Mouse (Mus musculus) heart, adult 2 months (tissue): ENCODE results near the gene G430095P16Rik. TPM values are rescaled to one million over a fixed set of nuclear protein-coding genes. Genes with fewer than 3 reads are reported as not detected.

Experiments
- DNase-seq, 2 experiments: peaks; one replicate each; pipeline ENCODE4 v3.0.0; 2021
- H3K27ac ChIP-seq: fragments of 200-600 bp; 2 replicates; pipeline ENCODE4 v1.8.1; 2022
- H3K27me3 ChIP-seq: fragments of 200-500 bp; 2 replicates; pipeline ENCODE4 v1.6.1; 2012; ENCODE audit warnings: mild to moderate bottlenecking, low read length, inconsistent platforms, mixed read lengths; ENCODE audit not compliant: control insufficient read depth, insufficient read depth
- H3K36me3 ChIP-seq: fragments of 200-500 bp; 2 replicates; pipeline ENCODE4 v1.6.1; 2012; ENCODE audit warnings: low read length, inconsistent platforms; ENCODE audit not compliant: control insufficient read depth, insufficient read depth
- H3K4me1 ChIP-seq: fragments of 200-500 bp; 2 replicates; pipeline ENCODE4 v1.6.1; 2011; ENCODE audit warnings: low read length; ENCODE audit not compliant: control insufficient read depth, insufficient read depth
- H3K4me3 ChIP-seq: fragments of 200-600 bp; 2 replicates; pipeline ENCODE4 v1.8.1; 2022
- H3K79me2 ChIP-seq: fragments of 200-500 bp; replicated peaks from 2 replicates; pipeline ENCODE4 v1.6.1; 2012; ENCODE audit warnings: mild to moderate bottlenecking, inconsistent platforms, low read length, moderate library complexity, mixed read lengths; ENCODE audit not compliant: control insufficient read depth, insufficient read depth
- H3K9ac ChIP-seq: fragments of 200-500 bp; 2 replicates; pipeline ENCODE4 v1.6.1; 2012; ENCODE audit warnings: low read depth, mild to moderate bottlenecking, control low read depth, inconsistent platforms, low read length, mixed read lengths
- CTCF ChIP-seq: fragments of 200-600 bp; IDR thresholded peaks from 2 replicates; pipeline ENCODE4 v1.8.1; 2022; ENCODE audit warnings: antibody characterized with exemption, mild to moderate bottlenecking, moderate library complexity
- EP300 ChIP-seq: fragments of 200-500 bp; IDR thresholded peaks from 2 replicates; pipeline ENCODE4 v1.6.1; 2011; ENCODE audit warnings: low read depth, low read length, control low read depth; ENCODE audit not compliant: insufficient read depth
- POLR2A ChIP-seq: fragments of 200-500 bp; IDR thresholded peaks from 2 replicates; pipeline ENCODE4 v1.6.1; 2011; ENCODE audit warnings: mild to moderate bottlenecking, low read depth, low read length, control low read depth; ENCODE audit not compliant: insufficient read depth
- WGBS: fragments of 180-500 bp; shearing (Covaris S2); methylation state at CpG from one replicate; pipeline ENCODE4 v1.1.7; 2018; 5-methylcytosine and 5-hydroxymethylcytosine counted together
- intact Hi-C: fragments of 180-260 bp; cut with DNase I; formaldehyde crosslinking; loops from one replicate; pipeline ENCODE4 v1.15.1; 2025
- long read RNA-seq: library from polyadenylated mRNA; stranded (forward); transcript quantifications from one replicate; pipeline ENCODE4 v2.0.0, GENCODE M21; 2021
- polyA plus RNA-seq: library from polyadenylated mRNA; depleted of rRNA; stranded (reverse); fragments of >200 nt; gene quantifications from 2 replicates; pipeline ENCODE4 v1.2.3, GENCODE M21; 2012; rRNA removed
- total RNA-seq, 2 experiments: library from RNA; stranded (reverse); gene quantifications; 2 replicates each; pipeline ENCODE4 v1.2.3; 2021

The G430095P16Rik gene
- total RNA-seq (under 1 TPM in 1 of 2 experiments, not detected in 1; 0.55 TPM), polyA plus RNA-seq (0.70 TPM in 1 of 2 replicates, not detected in the other)
- long read RNA-seq, result 0 reads

GRCm38 (mm10) chr8:84722850-84723570 is at the start of gene G430095P16Rik:
G430095P16Rik (plus strand) TSS chr8:84723007.
- no peaks in the 10 kb centered on the region for H3K27me3 ChIP-seq
- peak within 1 kb of the TSS; percentile 41 for H3K9ac ChIP-seq
- no peak within 1 kb of the TSS for H3K4me3 ChIP-seq
- intact Hi-C loops, result no loop called here
- H3K36me3 ChIP-seq, result peaks cover 18% of the 10 kb centered on the region
- H3K4me1 ChIP-seq, result peaks cover 42% of the 10 kb centered on the region
- WGBS, result 5% methylated on average over 10 of the region's 10 CpGs
- peak within 1 kb of the TSS; percentile 62 for H3K27ac ChIP-seq
- TF ChIP-seq POLR2A (no peak), EP300 (peak; percentile 38; the same call in 1 of the 2 replicates), CTCF (peak; percentile 51)
- H3K79me2 ChIP-seq, result no peaks in the 10 kb centered on the region
- DNase-seq, result peak; percentile 85 to 90

GRCm38 (mm10) chr8:84677305-84677704 is 45.5 kb upstream of the G430095P16Rik start:
- DNase-seq, result no peak
- no peak overlapping the region for H3K27ac ChIP-seq
- H3K4me1 ChIP-seq, result no peaks in the 10 kb centered on the region
- no peaks in the 10 kb centered on the region for H3K36me3 ChIP-seq
- no peaks in the 10 kb centered on the region for H3K27me3 ChIP-seq
- H3K4me3 ChIP-seq, result no peak overlapping the region
- 90% methylated on average over 5 of the region's 5 CpGs for WGBS
- intact Hi-C loops, result no loop called here
- H3K79me2 ChIP-seq, result peaks cover 7% of the 10 kb centered on the region
- TF ChIP-seq POLR2A, result no peak
- H3K9ac ChIP-seq, result no peak overlapping the region

DNA sequence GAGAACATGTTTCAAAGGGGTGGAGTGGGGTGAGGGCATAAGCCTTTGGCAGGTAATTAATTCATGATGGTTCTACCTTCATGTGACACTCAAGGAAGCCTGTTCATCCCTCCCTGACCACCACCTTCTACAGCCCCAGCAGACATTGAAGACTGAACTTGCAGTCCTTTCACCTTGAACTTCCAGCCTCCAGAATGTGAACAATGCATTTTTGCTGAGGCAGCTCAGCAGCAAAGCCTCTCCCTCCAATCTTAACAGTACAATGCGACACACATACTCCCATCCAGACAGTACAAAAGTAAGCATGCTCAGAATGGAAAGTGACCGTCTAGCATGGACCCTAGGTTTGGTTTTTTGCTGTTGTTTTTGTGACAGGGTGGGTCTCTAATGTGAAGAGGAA is 41.3 kb upstream of the G430095P16Rik start:
- H3K9ac ChIP-seq, result no peak overlapping the region
- H3K27me3 ChIP-seq, result no peaks in the 10 kb centered on the region
- H3K27ac ChIP-seq, result no peak overlapping the region
- WGBS, result 63% methylated on average over 2 of the region's 2 CpGs
- intact Hi-C loops, result no loop called here
- peaks cover 9% of the 10 kb centered on the region for H3K79me2 ChIP-seq
- no peaks in the 10 kb centered on the region for H3K36me3 ChIP-seq
- TF ChIP-seq EP300 (no peak), CTCF (no peak)
- H3K4me1 ChIP-seq, result peaks cover 2% of the 10 kb centered on the region; the same call in 1 of the 2 replicates
- H3K4me3 ChIP-seq, result no peak overlapping the region
- DNase-seq, result no peak

DNA sequence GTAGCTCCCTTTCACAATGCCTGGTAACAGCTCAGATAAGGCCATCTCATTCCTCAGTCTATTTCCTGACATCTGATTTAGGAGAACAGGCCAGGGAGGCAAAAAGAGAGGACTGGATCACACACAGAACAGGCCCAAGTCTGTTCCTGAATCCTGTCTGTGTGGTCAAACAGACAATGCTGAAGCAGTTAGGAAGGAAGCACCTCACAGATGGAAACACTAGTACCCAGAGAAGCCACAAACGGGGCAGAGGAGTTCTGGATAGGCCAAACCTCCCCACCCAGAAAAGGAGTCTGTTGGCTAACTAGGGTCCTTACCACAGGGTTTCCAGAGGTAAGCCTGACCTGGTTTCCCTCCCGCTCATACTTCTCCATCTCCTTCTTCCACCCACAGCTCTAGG is 40.5 kb upstream of the G430095P16Rik start:
- Histone ChIP-seq H3K79me2 (peaks cover 9% of the 10 kb centered on the region), H3K4me1 (peaks cover 2% of the 10 kb centered on the region; the same call in 1 of the 2 replicates), H3K27me3 (no peaks in the 10 kb centered on the region), H3K4me3 (no peak overlapping the region), H3K9ac (no peak overlapping the region), H3K36me3 (no peaks in the 10 kb centered on the region), H3K27ac (no peak overlapping the region)
- no peak for TF ChIP-seq CTCF
- no peak for TF ChIP-seq POLR2A
- TF ChIP-seq EP300, result no peak
- 50% methylated on average over 2 of the region's 2 CpGs for WGBS
- DNase-seq, result no peak
- intact Hi-C loops, result no loop called here

DNA sequence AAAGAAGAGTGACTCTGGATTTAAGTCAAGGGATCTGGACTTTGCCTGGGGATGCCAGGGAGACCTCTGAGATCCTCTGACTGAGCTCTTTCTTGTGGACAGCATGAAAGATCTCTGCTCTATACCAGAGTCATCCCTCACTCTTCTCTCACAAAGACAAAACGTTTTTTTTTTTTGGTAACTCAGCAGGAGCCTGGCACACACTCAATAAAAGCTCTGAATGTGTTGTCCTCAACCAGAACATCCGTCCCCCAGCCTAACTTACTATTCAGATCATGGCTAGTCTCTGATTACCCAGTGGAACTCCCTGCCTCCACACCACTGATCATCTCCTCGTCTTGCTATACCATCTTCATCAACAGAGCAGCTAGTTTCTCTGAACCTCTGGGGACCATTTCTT is 38.3 kb upstream of the G430095P16Rik start:
- intact Hi-C loops, result no loop called here
- WGBS, result 46% methylated on average over 3 of the region's 3 CpGs

More for the DNA sequence above, 38.3 kb upstream of the G430095P16Rik start:
- no peak for TF ChIP-seq CTCF
- no peak for TF ChIP-seq EP300
- TF ChIP-seq POLR2A, result no peak
- Histone ChIP-seq H3K36me3 (no peaks in the 10 kb centered on the region; the same call in 1 of the 2 replicates), H3K27ac (no peak overlapping the region), H3K9ac (no peak overlapping the region), H3K79me2 (peaks cover 9% of the 10 kb centered on the region), H3K4me1 (peaks cover 6% of the 10 kb centered on the region), H3K4me3 (no peak overlapping the region), H3K27me3 (no peaks in the 10 kb centered on the region)
- DNase-seq, result no peak
